Mouse (Mus musculus): Measurements from ENCODE around the gene Col23a1.

GRCm38 (mm10) chr11:51629651-51630314 is 340.1 kb downstream of the Col23a1 start:
- no peak for TF ChIP-seq POLR2A (IDR thresholded peaks at IDR 0.05; ENCODE audit: borderline replicate concordance, insufficient read depth, low read length)
- no peak for TF ChIP-seq CTCF (IDR thresholded peaks at IDR 0.05; ENCODE audit: borderline replicate concordance, insufficient read depth, low read depth, low read length)
